Mouse (Mus musculus) gastrocnemius, postnatal 36 days (tissue): ENCODE measurements around the gene Slc25a39. TPM values are rescaled to one million over a fixed set of nuclear protein-coding genes. Genes with fewer than 3 reads are reported as not detected.
"Not testable (repeated sequence)": the region's sequence is repeated elsewhere in the genome, so short reads cannot be mapped to it uniquely, and the experiment has no call there.

Experiments
- DNase-seq, 2 experiments: peaks; one replicate each; pipeline ENCODE4 v3.0.0; 2022
- intact Hi-C: fragments of 180-260 bp; cut with DNase I; formaldehyde crosslinking; loops from one replicate; pipeline ENCODE4 v1.15.1; 2025
- total RNA-seq, 2 experiments: library from RNA; stranded (reverse); gene quantifications; 2 replicates each; pipeline ENCODE4 v1.2.3; 2021

The Slc25a39 gene
- total RNA-seq, 2 experiments from 2014 or later: 56.2 to 64.3 TPM

- intact Hi-C loops: no loop called here
- DNase-seq: no peak
These were observed 9.4 kb upstream of the Slc25a39 start for GRCm38 (mm10) chr11:102417160-102417559.

DNA sequence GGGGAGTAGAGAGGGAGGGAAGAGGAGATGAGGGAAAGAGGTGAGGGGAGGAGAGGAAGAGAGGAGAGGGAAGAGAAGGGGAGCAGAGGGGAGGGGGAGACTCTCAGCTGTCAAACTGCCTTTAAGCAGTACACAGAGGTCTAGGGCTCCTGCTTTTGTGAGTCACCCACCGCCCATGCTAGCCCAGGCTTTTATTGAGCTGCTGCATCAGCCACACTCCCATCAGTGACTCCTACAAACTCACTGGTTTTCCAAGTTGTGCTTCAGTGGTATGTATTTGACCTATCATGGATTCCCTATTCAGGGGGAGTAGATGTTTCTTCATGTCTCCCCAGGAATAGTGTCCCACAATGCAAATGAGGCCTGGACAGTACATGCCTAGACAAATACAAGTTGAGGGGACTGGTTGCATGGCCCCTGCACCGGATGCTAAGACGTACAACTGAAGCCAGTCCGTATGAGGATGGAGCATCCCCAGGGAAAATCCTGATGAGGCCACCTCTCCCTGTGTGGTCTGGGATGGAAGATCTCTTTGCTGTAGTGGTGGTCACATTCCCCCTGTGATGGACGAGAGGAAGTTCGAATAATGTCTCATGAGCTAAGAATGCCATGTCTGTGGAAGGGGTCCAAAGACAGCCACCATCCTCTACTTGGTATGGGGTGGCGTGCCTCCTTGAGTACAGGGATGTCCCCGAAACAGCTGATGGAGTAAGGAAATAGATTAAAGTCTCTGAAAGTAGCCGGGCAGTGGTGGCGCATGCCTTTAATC lies 7.5 kb upstream of the Slc25a39 start:
- no peak for DNase-seq
- intact Hi-C loops: loop anchor here (2.0 kb wide), 1 partner anchor 14 kb away; no protein-coding TSS in a partner anchor

DNA sequence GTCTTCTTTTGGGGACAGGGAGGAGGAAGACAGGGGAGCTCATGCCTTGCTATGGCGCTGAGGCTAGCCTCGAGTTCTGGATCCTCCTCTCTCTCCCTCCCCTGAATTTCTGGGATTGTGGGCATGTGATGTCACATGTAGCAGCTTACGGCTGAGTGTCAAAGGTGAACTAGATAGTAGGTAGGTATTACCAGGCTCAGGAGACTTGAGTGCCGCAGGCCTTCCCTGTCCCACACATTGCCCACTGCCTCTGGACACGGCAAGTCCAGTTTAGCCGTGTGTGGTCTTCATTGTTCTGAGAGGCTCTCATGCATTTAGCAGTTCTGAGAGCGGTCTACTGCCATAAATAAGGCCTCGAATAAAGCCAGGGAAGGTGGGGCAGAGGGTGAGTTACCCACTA lies 5.3 kb upstream of the Slc25a39 start:
- intact Hi-C loops: loop anchor here (2.0 kb wide), 1 partner anchor 106 kb away; no protein-coding TSS in a partner anchor
- no peak for DNase-seq

DNA sequence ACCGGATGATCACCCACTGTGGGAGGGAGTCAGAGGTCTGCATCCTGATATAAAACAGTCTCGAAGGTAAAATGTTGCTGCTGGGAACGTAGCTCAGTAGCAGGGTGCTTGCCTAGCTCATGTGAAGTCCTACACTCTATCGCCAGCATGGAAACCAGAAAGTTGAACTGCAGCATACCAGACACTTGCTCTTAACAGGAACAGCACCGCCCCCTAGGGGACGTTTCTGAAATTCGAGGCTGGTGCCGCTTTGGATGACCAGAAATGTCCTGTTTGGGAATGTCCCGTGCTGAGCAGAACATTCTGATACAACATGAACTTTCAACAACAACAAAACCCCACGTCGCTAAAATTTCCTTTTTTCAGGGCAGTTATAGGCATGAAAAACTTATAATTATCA lies 4.0 kb upstream of the Slc25a39 start:
- intact Hi-C loops: loop anchor here (2.0 kb wide), 1 partner anchor 105 kb away; no protein-coding TSS in a partner anchor
- peak; percentile 91 for DNase-seq

DNA sequence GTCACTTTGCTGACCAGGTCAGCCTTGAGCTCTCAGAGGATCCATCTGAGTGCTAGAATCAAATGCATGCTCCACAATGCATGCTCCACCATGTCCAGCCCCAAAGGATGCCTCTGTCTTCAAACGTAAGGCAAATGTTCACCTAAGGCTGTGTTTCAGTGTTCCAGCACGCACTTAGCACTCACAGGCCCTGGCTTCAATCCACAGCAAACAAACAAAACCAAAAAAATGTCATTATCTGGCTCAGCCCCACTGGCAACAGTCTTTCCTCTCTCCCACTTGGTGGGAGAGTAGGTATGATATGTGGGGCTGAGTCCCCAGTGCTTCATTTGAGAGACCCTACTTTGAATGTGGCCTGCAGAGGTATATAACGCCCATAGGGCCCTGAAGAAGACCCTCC lies 3.3 kb upstream of the Slc25a39 start:
- intact Hi-C loops: no loop called here
- DNase-seq: no peak

DNA sequence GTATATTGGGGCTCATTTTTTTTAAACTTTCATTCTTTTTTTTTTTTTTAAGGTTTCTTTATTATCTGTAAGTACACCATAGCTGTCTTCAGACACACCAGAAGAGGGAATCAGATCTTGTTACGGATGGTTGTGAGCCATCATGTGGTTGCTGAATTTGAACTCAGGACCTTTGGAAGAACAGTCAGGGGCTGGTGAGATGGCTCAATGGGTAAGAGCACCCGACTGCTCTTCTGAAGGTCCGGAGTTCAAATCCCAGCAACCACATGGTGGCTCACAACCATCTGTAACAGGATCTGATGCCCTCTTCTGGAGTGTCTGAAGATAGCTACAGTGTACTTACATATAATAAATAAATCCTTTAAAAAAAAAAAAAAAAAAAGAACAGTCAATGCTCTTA lies 2.6 kb upstream of the Slc25a39 start:
- intact Hi-C loops, DNase-seq: not testable (repeated sequence)

DNA sequence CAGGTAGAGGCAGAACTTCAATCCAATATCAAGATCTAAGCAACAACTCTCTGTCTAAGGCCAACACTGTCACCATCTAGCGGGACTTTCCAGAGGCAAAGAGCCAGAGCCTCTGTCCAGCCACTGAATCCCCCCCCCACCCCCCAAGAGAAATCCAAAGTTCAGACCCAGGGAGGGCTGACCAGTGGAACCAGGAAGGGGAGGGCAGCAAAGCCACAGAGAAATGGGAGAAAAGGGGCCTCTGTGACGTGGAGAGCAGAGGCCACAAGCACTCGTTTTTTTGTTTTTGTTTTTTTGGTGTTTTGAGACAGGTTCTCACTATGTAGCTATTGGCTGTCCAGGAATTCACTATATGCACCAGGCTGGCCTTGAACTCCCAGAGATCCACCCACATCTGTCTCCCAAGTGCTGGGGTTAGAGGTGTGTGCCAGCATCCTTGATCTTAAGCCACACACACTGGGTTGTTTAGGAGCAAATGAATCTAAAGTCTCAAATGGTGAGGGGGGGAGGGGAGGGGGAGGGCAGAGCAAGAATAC lies 2.1 kb upstream of the Slc25a39 start:
- DNase-seq: no peak

DNA sequence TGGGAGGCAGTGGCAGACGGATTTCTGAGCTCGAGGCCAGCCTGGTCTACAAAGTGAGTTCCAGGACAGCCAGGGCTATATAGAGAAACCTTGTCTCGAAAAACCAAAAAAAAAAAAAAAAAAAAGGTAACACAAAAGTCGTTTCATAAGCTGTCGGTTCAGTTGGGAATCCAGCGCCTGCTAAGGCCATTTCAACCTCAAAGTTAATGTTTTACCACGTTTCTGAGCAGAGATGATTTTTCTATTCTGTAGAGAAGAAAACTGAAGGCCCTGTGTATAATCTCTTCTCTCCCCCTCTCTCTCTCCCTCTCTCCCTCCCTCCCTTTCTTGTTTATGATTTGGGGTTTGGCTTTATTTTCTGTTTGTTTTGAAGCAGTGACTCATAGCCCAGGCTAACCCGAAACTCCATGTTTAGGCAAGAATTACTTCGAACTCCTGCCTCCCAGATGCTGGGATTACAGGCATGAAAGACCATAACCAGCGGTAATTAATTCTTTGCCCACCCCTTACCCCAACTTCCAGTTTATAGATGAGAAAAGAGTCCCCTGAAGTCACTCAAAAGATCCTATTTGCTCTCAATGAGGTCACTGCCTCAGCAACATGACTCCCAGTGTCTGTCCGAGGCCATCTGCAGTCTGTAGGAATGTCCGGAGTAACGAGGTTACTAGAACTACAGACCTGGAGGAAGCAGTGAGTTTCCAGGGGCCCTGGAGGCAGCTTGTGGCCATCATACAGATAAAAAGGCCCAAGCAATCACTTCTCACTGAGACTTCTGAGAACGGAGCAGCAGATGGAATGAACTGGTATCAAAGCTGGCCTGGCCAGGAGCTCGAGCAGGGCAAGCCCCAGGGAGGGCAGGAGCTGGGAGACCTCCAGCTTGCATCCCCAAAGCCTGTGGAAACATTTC lies 1.4 kb upstream of the Slc25a39 start:
- DNase-seq: no peak
- intact Hi-C loops: no loop called here

More for the DNA sequence above, 2.1 kb upstream of the Slc25a39 start:
- intact Hi-C loops: no loop called here

DNA sequence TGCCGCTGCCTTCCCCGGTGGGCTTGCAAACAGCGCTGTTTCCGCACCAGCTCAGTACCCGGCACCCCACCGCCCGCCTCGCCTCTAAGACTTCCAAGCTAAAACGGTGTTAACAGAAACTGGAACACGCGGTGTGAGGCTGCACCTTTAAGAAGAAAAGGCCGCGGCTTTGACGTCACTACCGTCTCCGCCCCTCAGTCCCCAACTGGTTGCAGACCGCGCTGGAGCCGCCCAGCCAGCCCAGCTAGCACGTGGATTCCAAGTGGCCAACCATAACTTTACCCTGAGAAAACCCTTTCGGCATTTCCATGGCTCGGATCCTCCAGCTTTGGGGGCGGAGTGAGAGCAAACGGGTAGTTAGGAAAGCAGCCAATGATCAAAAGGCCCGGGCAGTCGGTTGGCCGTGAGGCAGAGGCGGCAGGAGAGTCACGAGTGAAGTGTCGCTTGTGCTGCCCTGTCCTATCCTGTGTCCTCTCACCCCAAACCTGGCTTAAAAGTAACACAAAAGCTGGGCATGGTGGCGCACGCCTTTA lies 664 bp upstream of the Slc25a39 start:
- DNase-seq: peak; percentile 92 to 96
- intact Hi-C loops: no loop called here

- intact Hi-C loops: loop anchor here (1.0 kb wide), 1 partner anchor 88 kb away; the partner anchor contains the start of gene Ubtf
These were observed 579 bp downstream of the Slc25a39 start for GRCm38 (mm10) chr11:102406900-102407833.

GRCm38 (mm10) chr11:102406401-102406800 lies 1.3 kb downstream of the Slc25a39 start:
- no peak for DNase-seq
- intact Hi-C loops: no loop called here

More at GRCm38 (mm10) chr11:102406900-102407833, 579 bp downstream of the Slc25a39 start:
- peak; percentile 87 to 93 for DNase-seq

DNA sequence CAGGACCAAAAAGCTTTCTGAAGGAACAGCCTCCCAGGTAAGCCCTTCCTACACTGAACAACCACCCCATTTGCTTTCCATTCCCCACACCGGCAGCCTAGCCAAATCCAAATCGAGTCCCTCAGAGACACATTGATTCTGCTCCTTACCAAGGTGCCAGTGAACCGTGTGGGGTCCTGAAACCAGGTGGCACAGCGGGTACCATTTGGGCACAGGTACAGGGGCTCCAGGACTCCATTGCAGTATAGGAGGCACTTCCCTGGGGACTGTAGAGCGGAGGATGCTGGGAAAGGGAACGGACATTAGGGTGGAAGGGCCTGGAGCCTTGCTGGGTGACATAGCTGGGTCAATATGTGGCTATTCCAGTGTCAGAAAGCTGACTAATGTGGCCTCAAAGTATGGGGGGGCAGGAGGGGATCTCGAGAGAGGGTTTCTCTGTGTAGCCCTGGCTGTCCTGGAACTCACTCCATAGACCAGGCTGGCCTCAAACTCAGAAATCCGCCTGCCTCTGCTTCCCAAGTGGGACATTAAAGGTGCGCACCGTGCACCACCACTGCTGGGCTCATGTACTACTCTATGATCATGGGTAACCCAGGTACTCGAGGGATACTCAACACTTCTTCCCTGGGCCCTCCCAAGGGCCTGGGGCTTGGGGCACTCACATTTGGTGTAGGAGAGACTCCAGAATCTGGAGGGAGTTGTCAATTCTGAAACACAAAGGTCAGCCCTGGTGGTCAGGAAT lies 2.0 kb downstream of the Slc25a39 start:
- no peak for DNase-seq
- intact Hi-C loops: no loop called here

DNA sequence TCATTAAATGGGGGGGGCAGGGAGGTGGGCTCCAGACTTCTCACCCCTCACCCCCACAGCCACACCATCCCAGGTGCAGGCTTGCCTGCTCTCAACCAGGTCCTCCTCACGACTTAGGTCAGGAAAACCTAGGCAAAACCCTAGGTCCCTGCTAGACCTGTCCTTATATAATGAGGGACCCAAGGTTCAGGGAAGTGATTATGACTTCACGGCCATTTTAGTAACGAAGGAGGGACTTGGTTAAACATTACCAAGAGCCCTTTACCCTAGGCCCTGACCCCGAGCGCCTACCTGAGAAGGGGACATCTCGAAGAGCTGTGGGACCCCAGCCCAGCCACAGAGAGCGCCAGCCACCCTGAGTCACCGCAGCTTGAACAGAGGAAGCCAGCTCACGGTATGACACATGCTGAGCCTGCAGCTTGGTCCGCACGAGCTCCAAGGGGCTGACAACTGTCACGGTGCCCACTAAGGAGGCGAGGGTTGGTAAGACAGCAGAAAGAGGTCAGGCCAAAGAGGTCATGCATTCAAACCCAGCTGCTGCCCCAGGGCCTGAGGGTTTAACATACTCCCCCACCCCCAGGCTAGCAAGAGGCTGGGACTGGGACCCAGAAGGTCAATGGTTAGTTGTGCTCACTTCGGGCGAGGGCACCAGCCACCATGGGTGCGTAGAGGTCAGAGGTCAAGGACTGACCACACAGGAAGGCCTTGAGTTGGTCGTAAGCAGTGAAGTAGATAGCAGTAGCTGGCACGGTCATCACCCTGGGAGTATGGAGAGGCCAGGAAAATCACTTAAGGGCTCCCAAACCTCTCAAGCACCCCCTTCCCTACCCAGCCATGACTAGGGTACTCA lies 3.4 kb downstream of the Slc25a39 start:
- intact Hi-C loops: no loop called here
- no peak for DNase-seq

DNA sequence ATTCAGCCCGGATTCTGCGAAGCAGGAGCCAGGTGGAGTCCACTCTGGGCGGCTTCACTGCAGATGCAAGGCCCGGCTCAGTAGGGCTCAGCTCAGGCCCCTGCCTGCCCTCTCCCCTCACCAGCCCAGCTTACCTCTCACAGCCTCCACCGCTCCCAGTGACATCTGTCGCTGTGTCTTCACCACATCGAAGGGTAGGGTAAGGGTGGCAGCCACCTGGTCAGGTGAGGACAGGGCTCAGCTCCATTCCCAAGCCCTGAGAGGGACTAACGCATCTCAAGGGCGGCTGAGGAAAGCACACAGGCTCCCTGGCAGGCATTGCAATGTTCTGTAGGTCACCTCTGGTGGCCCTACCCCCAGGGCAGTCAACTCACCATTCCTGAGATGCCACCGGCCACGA lies 4.1 kb downstream of the Slc25a39 start:
- DNase-seq: no peak
- intact Hi-C loops: no loop called here

- intact Hi-C loops: no loop called here
- no peak for DNase-seq
These were observed 5.7 kb downstream of the Slc25a39 start for GRCm38 (mm10) chr11:102401898-102402500.

GRCm38 (mm10) chr11:102400513-102401084 lies 7.1 kb downstream of the Slc25a39 start:
- no peak for DNase-seq
- intact Hi-C loops: no loop called here

DNA sequence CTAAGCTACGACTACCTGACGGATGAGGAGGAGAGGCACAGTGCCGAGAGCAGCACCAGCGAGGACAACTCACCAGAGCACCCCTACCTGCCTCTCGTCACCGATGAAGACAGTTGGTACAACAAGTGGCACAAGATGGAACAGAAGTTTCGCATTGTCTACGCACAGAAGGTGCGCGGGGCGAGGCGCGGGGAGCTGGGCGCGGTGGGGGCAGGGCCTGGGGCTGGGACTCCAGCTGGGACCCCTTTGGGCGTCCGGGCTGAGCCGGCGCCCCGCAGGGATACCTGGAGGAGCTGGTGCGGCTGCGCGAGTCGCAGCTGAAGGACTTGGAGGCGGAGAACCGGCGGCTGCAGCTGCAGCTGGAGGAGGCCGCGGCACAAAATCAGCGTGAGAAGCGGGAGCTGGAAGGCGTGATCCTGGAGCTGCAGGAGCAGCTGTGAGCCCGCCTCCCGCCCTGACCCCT lies 8.1 kb downstream of the Slc25a39 start:
- intact Hi-C loops: no loop called here
- DNase-seq: no peak
